Mouse (Mus musculus) ovary, adult 18-20 months (tissue): ENCODE results near the gene Pogk.

ENCODE experiments used
- DNase-seq: peaks from one replicate; pipeline ENCODE4 v3.0.0; 2022; ENCODE audit warnings: low spot score, mixed read lengths

Gene Pogk

GRCm38 (mm10) chr1:166379013-166379629 lies 30.5 kb downstream of the Pogk start, which contains the start of gene Tada1:
Tada1 (plus strand) TSS chr1:166379097.
- peak; percentile 87 for DNase-seq

- no peak for DNase-seq
Observed at GRCm38 (mm10) chr1:166378431-166379012, 31.1 kb downstream of the Pogk start.

GRCm38 (mm10) chr1:166377171-166377570 lies 32.5 kb downstream of the Pogk start:
- no peak for DNase-seq

GRCm38 (mm10) chr1:166363122-166363521 lies 46.5 kb downstream of the Pogk start:
- DNase-seq, result no peak

GRCm38 (mm10) chr1:166362659-166363058 lies 47.0 kb downstream of the Pogk start:
- DNase-seq, result no peak

GRCm38 (mm10) chr1:166361842-166362241 lies 47.8 kb downstream of the Pogk start:
- no peak for DNase-seq

- no peak for DNase-seq
Observed at GRCm38 (mm10) chr1:166360896-166361295, 48.8 kb downstream of the Pogk start.

- DNase-seq, result peak; percentile 55
Observed at GRCm38 (mm10) chr1:166360157-166360855, 49.4 kb downstream of the Pogk start.

- no peak for DNase-seq
Observed at GRCm38 (mm10) chr1:166349751-166350150, 59.9 kb downstream of the Pogk start.

- DNase-seq, result no peak
Observed at GRCm38 (mm10) chr1:166349341-166349740, 60.3 kb downstream of the Pogk start.

GRCm38 (mm10) chr1:166346906-166347305 lies 62.8 kb downstream of the Pogk start:
- no peak for DNase-seq

- DNase-seq, result no peak
Observed at GRCm38 (mm10) chr1:166345602-166346001, 64.1 kb downstream of the Pogk start.

- DNase-seq, result no peak
Observed at GRCm38 (mm10) chr1:166344300-166345077, 65.2 kb downstream of the Pogk start.

- no peak for DNase-seq
Observed at GRCm38 (mm10) chr1:166343586-166343985, 66.1 kb downstream of the Pogk start.

GRCm38 (mm10) chr1:166342539-166342938 lies 67.1 kb downstream of the Pogk start:
- no peak for DNase-seq

- DNase-seq, result no peak
Observed at GRCm38 (mm10) chr1:166342060-166342459, 67.6 kb downstream of the Pogk start.

GRCm38 (mm10) chr1:166339110-166339509 lies 70.6 kb downstream of the Pogk start:
- DNase-seq, result no peak
